Mouse (Mus musculus) embryo, embryonic 10 days (tissue): Measurements from ENCODE around the gene Pcyt1a.

Source experiments
- DNase-seq: peaks from one replicate; pipeline ENCODE4 v3.0.0-alpha.2; 2015; ENCODE audit warnings: low spot score

Gene Pcyt1a

DNA sequence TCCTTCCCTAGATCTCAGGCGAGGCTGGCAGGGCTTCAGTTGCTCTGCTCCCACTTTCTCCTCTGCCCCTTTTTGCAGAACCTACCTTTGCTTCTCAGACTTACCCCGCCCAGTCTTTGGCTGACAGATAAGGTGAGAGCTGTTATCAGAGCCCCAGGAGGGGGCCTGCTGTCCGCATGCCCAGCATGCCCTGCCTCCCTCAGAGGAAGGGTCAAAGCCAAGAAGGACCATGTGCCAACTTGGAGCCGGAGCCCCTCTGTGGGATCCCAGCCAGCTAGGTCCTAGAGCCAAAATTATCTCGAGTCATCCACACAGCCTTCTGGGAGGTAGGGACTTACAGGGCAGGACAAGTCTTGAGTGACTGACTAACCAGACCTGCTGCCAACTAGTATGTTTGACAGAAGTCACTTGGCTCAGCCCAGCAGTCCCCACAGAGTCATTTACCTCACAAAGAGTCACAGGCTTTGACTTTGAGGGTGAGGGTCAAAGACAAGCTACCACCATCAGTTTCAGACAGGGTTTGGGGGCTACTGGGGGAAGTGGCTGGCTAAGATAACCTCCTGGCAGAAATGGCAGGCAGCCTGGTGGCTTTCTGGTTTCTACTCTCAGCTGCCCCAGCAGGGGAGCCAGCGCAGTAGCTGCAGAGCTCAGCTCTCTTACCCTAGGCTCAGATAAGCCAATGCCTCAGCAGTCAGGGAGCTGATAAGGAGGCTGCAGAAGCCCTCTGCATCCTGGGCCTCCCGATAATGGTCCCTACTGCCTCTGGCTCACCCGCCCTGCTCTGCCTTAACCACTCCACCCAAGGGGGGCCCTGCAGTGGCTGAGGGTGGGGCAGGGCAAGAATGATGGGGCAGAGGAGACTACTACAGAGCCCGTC lies 78.6 kb downstream of the Pcyt1a start:
- DNase-seq = peak; percentile 47

DNA sequence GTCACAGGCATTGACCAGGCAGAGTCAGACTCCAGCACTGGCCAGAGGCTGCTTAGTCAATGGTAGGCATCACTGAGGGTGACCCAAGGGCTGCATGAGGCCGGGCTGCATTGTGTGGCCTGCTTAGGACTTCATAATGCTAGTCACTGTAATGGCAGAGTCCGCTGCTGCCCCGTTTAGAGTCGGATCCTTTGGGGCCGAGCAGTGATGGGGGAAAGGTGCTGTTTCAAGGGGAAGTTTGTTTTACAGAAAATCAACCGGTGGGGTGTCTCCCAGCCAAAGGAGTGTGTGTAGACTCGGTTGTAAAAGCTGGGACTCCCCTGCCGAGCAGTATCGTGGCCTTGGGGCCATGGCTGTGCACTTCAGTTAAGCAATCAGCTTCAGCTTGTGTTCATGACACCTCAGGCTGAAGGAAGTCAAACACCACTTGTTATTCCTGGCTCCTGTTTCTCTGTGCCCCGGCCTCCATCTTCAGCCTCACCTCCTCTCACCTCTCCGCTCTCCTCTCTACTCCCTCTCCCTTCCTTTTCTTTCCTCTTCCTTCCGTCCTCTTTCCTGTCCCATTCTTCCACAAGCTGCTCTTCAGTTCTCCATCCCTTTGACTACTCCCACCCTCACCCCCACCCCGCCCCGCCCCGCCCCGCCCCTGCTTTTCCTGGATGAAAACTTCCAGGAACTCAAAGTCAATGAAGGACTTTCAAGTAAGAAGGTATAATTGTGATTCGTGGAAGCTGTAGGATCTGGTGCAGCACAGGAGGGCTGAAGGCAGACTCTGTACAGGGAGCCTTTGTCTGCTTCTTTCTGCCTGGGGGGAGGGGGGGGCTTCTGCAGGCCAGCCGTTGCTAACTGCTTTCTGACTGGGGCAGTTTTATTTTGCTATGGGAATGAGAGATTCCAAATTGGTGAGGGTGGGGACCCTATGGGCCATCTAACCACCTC lies 79.9 kb downstream of the Pcyt1a start:
- DNase-seq = no peak

DNA sequence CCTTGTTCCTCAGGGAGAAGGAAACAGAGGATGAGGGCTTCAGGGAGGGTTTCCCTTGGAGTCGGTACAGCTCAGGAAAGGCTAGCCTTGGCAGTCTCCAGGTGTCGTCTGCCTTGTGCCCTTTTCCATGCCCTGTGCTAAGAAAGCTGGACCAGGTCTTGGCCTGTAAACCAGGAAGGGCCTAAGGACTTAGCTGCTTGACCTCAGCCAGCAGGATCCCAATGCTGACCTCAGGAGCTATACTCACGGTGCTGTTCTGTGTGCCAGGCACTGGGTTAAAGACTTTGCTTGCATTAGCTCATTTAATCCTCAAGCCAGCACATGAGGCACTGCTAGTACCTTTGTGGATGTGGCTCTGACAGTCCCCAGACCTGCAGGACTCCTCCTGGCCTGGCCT lies 80.6 kb downstream of the Pcyt1a start:
- no peak for DNase-seq

DNA sequence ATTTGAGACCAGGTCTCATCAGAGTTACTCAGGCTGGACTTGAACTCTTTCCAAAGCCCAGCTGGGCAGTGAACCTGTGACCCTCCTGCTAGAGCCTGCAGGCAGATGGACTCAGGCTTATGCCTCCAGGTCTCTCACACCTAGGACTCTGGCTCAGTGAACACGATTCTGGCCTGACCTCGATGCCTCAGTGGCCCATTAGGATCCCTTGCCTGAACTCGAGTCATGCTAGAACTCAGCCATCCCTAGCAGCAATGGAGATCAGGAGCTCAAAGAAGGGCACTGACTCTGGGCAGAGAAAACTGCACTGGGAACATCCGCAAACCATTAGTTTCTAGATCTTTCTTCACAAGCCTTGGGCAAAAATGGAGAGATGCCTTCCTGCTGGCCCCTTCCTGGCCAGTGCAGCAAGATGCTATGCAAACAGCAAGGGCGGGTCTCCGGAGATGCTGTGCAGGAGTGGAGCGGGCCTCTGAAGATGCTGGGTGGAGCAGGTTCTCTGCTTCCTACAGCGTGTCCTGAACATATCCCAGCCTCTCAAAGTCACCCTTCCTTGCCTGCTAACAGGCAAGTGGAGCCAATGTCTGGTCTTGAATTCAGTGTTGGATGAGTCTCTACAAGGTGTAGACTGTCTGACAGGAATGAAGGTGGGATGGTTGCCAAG lies 81.2 kb downstream of the Pcyt1a start:
- no peak for DNase-seq

- DNase-seq = no peak
Measured at GRCm38 (mm10) chr16:32512921-32513320, 82.2 kb downstream of the Pcyt1a start.

DNA sequence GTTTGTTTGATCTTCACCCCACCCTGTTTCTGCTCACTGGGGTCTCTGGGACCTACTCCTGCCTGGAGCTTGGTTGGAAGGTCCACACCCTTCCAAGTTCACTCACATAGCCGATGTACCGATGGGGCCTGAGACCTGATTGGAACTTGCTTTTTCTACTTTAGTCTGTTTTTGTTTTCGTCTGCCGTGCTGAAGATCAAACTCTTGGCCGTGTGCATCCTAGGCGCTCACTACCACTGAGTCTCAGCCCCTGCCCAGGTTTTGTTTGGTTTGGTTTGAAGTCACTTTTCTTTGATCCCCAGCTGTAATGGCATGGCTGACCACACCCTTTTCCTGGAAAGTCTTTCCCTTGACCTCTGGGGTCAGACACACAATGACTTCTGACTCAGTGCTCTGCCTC lies 82.7 kb downstream of the Pcyt1a start:
- DNase-seq = no peak

DNA sequence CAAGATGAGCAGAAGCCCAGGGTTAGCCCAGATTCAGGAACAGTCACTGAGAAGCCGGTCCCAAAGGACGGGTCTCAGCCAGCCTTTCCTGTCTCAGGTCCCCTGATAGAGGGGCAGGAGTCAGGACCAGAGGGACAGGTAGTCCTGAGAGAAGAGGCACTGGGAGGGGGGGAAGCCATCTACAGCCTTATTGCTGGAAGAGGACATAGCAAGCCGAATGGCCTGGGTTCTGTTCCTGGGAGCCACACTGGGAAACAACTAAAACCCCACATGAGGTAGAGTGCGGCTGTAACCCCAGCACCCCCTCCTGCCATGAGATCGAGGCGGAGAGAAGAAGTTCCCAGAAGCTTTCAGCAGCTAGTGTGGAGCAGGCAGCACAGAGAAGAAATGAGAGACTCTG lies 83.2 kb downstream of the Pcyt1a start:
- DNase-seq = no peak

GRCm38 (mm10) chr16:32516006-32516962 lies 85.6 kb downstream of the Pcyt1a start:
- peak; percentile 76 for DNase-seq

- DNase-seq = no peak
Measured at GRCm38 (mm10) chr16:32517785-32518481, 87.2 kb downstream of the Pcyt1a start.

- DNase-seq = no peak
Measured at GRCm38 (mm10) chr16:32519656-32520371, 89.1 kb downstream of the Pcyt1a start.

- no peak for DNase-seq
Measured at GRCm38 (mm10) chr16:32520372-32520748, 89.6 kb downstream of the Pcyt1a start.

GRCm38 (mm10) chr16:32522578-32523194 lies 92.0 kb downstream of the Pcyt1a start:
- DNase-seq = no peak

GRCm38 (mm10) chr16:32523462-32524243 lies 92.9 kb downstream of the Pcyt1a start:
- DNase-seq = peak; percentile 48

DNA sequence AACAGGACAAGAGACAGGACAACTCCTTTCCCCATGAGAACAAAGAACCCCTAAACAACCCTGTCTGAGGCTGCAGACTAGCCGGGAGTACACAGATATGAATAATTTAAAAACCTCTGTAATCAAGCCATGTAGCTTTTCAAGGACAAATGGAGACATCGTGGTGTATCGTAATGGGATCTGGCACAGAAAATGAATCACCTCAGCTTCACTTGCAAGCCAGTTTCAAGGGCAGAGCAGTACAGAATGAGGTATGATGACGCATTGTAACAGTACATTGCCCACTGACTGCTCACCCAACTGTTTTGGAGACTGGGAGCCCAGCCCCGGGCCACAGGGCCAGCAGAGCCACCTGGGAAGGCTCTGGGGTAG lies 93.5 kb downstream of the Pcyt1a start:
- no peak for DNase-seq
